Mouse (Mus musculus) retina, adult 2 months (tissue): Measurements from ENCODE around the gene Zfp445.
"Not testable (repeated sequence)": the region's sequence is repeated elsewhere in the genome, so short reads cannot be mapped to it uniquely, and the experiment has no call there.

Source experiments
- DNase-seq: peaks from one replicate; pipeline ENCODE4 v3.0.0-alpha.2; 2012; ENCODE audit warnings: low read depth, low spot score

The Zfp445 gene

DNA sequence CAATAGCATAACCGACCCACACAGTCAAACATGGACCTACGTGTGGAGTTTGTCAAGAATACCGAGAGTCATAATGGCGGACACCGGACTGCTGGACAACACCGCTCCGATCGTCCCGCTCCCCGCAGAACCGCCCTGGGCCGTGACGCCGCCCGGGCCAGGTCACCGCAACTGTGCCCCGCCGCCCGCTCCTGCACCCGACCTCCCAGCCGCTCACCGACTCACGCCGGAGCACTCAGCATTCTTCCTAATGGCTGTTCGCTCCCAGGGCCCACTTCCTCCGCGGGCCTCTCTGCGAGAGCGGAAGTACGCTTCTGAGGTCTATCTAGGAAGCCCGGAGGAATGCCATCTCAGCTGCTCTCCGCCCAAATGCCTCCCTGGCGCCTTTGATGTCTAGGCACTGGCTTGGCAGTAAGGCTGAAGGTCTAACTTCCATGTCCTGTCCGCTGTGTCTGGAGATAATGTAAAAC lies at the start of gene Zfp445:
Gene Zfp445 (minus strand): TSS at position 310 of the 470 bp plus-strand sequence.
- peak; percentile 68 for DNase-seq

GRCm38 (mm10) chr9:122902717-122903535 lies 37.1 kb upstream of the Zfp445 start:
- DNase-seq: peak; percentile 80

DNA sequence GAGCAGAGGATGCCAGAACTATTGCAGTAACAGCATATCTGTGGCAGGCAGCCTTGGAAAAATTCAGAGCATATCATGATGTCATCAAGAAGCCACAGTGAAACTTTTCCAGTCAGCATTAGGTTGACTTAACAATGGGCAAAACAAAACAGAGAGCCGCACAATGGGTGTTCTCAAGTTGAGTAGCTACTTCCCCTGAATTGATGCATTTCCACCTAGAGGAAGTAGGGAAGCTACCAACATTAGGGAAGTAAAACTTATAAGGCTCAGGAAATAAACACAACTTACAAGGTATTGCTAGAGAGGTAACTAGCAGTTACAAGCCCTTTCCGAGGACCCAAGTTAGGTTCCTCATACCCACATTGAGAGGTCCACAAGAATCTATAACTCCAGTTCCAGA lies 35.2 kb upstream of the Zfp445 start:
- no peak for DNase-seq

DNA sequence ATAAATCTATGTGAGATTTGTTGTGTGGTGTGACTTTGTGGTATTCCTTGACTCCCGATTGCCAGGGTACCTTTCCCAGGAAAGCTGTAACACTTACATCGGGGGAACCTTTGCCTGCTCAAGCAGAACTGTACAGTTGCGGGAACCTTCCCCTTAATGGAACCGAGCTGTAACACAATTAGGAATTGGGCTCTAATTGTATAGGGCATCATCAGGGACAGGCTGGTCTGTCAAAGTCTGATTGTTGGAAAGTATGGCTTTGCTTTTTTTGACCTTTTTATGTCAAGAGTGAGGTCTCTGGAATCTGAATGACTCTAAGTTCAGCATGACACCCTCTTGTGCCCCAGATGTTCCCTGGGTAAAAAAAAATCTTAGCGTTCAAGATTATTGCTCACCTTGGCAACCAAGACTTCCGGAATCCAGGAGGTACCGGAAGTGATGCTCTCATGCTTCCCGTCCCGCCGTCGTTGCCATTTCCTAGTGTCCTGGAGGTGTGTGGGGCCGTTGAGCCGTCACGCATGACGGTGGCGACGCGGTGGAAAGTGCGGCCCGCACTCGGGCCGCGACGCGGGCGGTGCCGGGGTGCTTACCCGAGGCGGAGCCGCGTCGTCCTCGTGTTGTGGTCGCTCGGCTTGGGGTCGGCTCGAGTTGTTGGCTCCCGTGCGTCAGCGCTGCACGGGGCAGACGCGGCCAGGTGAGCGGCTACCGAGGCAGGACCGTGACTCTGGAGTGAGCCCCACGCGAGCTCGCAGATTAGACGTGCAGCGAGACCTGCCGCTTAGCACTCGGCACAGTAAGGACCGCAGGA lies 20.8 kb upstream of the Zfp445 start:
- peak; percentile 61 for DNase-seq

- no peak for DNase-seq
These were observed 19.6 kb upstream of the Zfp445 start, which contains the start of gene Zkscan7 for GRCm38 (mm10) chr9:122885385-122885784. TSS of gene Zkscan7 (plus strand) at chr9:122885685.

DNA sequence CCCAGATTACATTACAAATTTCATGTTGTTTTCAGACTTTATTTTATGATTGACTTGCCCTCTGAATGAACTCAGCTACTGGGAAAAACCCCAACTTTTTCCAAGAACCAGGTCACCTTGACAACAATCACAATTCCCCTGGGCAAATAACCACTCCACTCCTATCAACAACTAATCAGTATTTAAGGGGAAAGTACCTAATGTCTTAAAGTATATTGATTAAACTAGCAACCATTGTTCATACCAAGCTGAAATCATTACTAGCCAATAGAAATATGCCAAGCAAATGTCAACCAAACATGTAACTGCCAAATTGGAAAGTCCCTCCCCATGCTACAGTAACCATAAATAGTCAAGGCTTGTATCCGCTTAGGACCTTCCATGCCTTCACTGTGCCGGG lies 9.3 kb upstream of the Zfp445 start:
- DNase-seq: no peak

DNA sequence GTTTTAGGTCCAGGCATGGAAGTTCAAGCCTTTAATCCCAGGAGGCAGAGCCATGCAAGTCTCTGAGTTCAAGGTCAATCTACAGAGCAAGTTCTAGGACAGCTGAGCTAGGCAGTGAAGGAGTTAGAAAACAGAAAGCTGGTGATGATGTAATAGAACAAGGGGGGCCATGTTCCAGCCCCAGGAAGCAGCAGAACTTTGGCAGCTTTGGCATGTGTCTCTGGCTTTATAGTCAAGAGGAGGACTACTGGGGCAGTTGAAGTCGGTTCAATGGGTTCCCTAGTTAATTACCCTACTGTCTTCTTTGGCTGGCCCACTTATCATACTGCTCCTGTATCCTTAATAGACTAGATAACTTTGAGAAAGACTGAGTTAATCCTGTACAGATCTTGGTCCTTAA lies 8.8 kb upstream of the Zfp445 start:
- DNase-seq: no peak

DNA sequence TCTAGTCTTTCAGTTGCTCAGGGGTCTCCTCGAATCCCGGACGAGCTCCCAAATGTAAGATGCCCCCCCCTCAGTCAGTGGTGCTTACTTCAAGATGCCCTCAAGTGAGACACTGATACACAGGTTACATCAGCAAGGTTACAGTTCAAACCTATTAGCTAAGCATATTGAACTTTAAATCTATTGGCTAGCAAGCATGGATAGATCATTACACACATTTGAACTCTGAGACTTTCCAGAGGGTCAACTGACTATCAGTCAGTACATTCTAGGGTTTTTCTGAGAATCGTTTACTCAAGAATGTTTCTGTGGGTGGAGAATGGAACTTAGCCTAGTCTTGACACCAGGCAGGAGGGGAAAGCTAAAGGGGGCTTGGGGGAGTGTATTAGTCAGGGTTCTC lies 6.8 kb upstream of the Zfp445 start:
- DNase-seq: no peak

DNA sequence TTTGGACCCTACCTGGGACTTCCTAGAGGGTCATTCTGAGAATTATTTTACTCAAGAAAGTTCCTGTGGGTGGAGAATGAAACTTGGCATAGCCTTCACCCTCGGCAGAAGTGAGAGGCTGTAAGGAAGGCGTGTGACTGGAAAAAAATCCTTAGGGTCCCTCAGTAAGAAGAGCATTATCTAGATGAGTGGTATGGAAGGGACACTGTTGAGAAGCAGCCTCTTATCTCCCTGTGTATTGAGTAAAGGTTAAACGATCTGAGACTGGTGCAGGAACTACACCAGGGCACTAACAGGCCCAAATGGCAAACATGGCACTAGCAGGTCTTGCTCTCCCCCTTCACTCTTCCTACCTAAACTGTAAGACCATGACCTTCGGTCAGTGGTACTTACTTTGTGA lies 386 bp upstream of the Zfp445 start:
- DNase-seq: no peak

GRCm38 (mm10) chr9:122864848-122865247 lies 958 bp downstream of the Zfp445 start:
- DNase-seq: no peak

DNA sequence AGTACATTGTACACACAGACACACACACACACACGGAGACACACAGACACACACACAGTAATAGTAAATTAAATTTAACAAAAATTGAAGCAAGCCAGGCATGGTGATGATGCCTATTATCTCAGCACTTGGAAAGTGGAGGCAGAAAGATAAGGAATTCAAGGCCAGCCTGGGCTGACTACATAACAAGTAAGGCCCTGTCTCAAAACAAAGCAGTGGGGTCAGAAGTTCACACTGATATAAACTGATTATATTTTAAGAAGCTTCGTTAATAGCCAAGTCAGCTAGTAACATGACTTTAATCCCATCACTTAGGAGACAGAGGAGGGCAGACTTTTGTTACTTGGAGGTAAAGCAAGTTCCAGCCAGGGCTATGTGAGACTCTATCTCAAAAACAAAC lies 2.1 kb downstream of the Zfp445 start:
- peak; percentile 36 for DNase-seq

DNA sequence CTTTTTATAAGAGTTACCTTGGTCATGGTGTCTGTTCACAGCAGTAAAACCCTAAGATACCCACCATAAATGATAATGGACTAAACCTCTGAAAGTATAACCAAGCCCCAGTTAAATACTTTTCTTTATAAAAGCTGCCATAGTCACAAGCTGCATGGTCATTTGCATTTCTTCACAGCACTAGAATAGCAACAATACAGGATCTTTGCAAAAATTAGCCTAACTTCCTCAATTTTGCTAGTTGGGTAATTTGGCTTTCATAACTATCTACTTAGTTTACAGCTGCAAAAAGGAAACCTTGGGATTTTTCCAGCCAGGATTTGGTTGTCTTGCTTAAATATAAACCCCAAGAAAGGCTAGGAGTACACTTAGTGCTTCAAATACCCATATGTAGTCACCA lies 5.1 kb downstream of the Zfp445 start:
- DNase-seq: no peak

DNA sequence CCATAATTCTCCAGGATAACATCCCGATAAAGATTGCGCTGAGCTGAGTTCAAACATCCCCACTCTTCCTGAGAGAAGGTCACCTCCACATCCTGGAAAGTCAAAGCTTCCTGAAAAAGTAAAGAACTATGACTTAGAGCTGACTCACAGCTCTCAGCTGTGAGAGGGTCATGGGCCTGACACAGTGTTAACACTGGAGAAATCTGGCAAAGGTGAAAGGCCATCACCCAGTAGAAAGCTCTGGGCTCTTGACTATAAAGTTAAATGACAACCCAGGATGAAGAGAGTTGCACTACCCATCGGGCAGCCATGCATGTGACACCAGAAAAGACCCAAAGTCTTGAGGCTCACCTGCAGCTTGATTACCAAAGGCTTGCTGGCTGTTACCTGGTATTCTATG lies 9.1 kb downstream of the Zfp445 start:
- DNase-seq: no peak

- DNase-seq: no peak
These were observed 10.2 kb downstream of the Zfp445 start for GRCm38 (mm10) chr9:122855617-122856016.

GRCm38 (mm10) chr9:122855141-122855540 lies 10.7 kb downstream of the Zfp445 start:
- not testable (repeated sequence) for DNase-seq

DNA sequence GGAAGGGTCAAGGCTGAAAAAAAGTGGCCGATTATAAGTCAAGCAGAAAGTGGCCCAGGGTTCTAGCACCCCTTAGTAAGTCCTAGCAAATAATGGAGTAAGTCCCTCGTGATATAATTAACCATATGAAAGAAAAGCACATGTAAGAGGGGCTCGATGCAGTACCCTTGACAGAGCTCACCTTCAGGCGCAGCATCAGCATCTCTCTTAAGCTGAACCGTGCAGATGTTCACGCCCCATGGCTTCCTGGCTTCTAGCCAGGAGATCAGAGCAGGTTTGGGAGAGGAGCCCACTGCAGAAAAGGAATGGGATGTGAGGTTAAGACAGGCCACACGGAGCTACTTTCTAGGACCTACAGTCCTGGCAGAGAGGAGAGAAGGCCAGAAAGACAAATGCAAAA lies 11.3 kb downstream of the Zfp445 start:
- DNase-seq: no peak

DNA sequence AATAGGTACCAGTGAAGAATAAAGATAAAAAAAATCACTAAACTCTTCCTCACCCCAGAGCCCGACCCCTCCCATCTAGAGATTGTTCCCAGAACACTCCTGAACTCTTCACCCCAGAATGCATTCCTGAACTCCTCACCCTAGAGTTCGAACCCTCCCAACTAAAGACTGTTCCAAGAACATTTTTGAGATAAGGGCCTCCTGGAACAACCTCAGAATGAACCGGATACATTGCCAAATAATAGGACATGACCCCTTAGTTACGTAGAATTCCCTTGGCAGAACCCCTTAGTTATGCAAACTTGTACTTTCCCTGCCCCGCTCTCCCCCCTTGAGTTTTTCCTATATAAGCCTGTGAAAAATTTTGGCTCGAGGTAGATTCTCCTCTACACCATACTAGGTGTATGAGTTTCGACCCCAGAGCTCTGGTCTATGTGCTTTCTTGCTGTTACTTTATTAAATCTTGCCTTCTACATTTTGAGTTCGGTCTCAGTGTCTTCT lies 17.9 kb downstream of the Zfp445 start:
- not testable (repeated sequence) for DNase-seq

DNA sequence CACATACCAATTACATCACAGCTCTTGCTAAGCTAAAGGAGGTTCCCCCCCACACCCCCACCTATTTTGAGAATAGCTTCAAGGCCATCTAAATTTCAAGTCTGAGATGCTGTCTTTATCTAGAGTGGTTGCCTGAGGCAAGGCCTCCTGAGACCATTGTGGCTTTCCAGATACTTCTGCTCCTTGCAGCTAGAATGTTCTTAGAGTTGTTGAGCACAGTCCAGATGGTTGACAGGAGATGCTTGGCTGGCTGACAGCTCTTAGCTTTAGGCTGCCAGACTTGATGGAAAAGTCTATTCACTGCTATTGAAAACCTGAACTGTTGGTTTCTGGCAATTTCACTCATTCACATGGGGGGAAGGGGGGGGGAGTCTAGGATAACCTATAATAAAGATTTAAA lies 19.6 kb downstream of the Zfp445 start:
- DNase-seq: no peak

DNA sequence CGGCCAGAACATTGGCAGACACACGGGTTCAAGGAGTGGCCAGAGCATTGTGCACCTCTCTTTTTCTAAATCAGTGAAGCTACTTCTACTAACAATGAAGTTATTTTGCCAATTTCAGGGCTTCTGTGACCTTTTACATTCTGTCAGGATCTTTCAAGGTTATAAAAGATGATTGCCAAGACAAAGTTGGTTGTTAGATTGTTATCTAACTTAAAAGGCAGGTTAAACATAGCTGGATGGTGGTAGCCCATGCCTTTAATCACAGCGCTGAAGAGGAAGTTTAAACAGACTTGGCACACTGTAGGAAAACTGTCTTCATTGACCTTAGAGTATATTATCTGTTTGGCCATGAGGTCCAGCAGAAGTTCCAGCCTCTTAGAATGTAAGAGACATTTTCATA lies 20.2 kb downstream of the Zfp445 start:
- DNase-seq: no peak

DNA sequence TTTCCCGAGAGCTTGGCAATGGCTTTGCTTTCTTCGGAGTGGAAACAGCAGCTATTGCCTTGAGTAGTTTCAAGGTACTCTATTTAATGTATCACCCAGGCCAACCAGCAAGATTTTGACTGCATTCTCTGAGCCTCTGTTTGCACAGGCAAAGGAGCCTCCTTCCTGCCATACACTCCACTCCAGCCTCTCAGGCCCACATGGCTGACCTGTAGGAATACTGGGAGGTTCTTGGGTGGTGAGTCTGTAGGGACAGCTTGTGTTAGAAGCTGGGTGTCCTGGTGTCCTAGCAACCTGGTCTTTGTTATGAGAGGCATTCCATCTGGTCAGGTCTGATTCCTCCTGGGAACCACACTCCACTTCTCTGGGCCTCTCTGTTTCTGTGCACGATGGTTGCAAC lies 22.0 kb downstream of the Zfp445 start, which contains the start of gene Gm35549:
Gene Gm35549 (minus strand): TSS at position 276 of the 400 bp plus-strand sequence.
- no peak for DNase-seq

DNA sequence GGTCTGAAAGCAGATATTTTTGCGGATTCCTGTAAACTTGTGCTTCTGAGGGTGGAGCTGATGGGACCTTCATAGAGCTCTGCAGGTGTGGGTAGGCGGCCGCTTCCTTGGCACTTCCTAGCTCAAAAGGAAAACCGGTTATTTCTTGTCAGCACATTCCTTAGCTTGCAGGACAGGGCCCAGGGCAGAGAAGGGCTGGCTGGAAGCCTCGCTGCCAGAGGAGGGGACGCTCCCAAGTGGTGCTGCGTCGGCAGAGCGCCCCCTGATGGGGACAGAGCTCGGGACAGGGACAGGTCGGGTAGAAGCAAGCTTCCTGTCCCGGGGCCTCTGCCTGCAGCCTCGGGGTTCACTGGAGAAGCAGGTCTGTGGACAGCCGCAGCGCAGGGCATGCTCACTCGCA lies 28.1 kb downstream of the Zfp445 start:
- DNase-seq: no peak

DNA sequence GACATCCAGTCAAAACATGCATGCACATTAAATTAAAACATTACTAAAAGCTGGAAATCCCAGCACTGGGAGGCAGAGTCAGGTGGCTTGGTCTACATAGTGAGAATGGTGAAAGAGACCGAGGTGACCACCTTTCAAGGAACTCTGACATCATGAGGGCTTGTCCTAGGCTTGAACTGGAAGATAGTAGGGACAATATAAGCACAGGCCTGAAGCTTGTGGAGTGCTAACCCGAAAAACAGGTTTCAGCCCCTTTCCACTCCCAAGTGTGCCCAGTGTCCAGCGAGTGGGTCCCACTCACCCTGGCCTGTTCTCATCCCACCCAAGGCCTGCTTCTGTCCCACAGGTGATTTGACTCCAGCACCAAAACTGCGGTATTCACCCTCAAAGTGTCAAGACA lies 28.6 kb downstream of the Zfp445 start:
- DNase-seq: no peak
